11 mouse cellular contexts compared by ENCODE assay signal in the genomic region with DNA sequence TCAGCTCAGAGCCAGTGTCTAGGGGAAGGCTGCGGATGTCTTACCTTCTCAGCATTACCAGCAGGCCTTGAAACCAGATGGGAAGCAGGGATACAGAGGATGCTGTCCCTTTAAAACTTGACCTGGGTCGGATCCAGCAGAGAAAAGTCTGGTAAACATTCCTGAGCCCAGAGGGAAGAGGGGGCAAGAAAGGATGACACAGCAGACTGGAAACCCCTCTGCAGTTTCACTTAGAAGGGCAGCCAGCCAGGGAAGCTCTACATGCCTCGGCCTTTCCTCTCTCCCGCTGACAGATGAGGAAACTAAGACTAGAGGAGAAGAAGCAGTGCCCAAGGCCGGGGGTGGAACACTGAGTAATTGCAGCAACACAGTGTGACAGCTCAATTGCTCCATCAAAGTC. TPM values are rescaled to one million over a fixed set of nuclear protein-coding genes. Genes with fewer than 3 reads are reported as not detected.
DNase-seq lines count a peak whose midpoint lies in the region; ATAC-seq and TF ChIP-seq lines count a peak whose summit lies in the region.
"Had no signal": no experiment of that assay in that cellular context is flagged by ENCODE, and none has a peak within 500 bp of the region (broad histone marks: within the 10 kb centered on the region; RNA-seq: fewer than 3 reads in every experiment).

No protein-coding gene starts in this region.

- no peak for ATAC-seq in heart, embryonic 13.5 days (ENCODE audit: extremely low read depth, insufficient number of reproducible peaks, low FRiP score, low TSS enrichment)
- ATAC-seq in midbrain, postnatal 0 days (ENCODE audit: low FRiP score), result no peak
- ATAC-seq: forebrain, embryonic 16.5 days had no signal

- no peaks in the 10 kb centered on the region for H3K36me3 ChIP-seq in heart, embryonic 13.5 days
- H3K36me3 ChIP-seq in midbrain, embryonic 10.5 days, result no peaks in the 10 kb centered on the region
- no peaks in the 10 kb centered on the region for H3K36me3 ChIP-seq in midbrain, postnatal 0 days (ENCODE audit: insufficient read depth, low read length)

- peaks cover 54% of the 10 kb centered on the region for H3K4me1 ChIP-seq in heart, embryonic 13.5 days
- H3K4me1 ChIP-seq in midbrain, embryonic 10.5 days, result peaks cover 26% of the 10 kb centered on the region
- H3K4me1 ChIP-seq in midbrain, postnatal 0 days (ENCODE audit: insufficient read depth, low read length), result no peaks in the 10 kb centered on the region
- peaks cover 39% of the 10 kb centered on the region for H3K4me1 ChIP-seq in olfactory bulb, adult 2 months (ENCODE audit: control insufficient read depth, insufficient read depth, low read length)

- TF ChIP-seq CTCF in midbrain, postnatal 0 days (IDR thresholded peaks at IDR 0.05), result no peak
- no peak for TF ChIP-seq CTCF in olfactory bulb, adult 2 months (IDR thresholded peaks at IDR 0.05; ENCODE audit: insufficient read depth, low read depth, low read length)

- H3K9me3 ChIP-seq in heart, embryonic 13.5 days, result no peaks in the 10 kb centered on the region
- H3K9me3 ChIP-seq in midbrain, embryonic 10.5 days (replicated peaks), result no peaks in the 10 kb centered on the region
- H3K9me3 ChIP-seq in midbrain, postnatal 0 days (ENCODE audit: low read length), result no peaks in the 10 kb centered on the region

- peak; percentile 26 for DNase-seq in adrenal gland, postnatal 10 days
- no peak for DNase-seq in adrenal gland, postnatal 25 days
- DNase-seq in heart, postnatal 10 days, result no peak
- DNase-seq in midbrain, embryonic 10.5 days (ENCODE audit: low spot score), result no peak
- DNase-seq in midbrain, postnatal 0 days (ENCODE audit: low spot score), result no peak
- DNase-seq in left cerebral cortex, adult 11 months (ENCODE audit: low spot score), result no peak
- DNase-seq: cerebellum, adult 8-10 months; right cerebral cortex, postnatal 4 days had no signal

- no peak overlapping the region for H3K9ac ChIP-seq in heart, embryonic 13.5 days
- no peak overlapping the region for H3K9ac ChIP-seq in midbrain, postnatal 0 days (replicated peaks; ENCODE audit: low read length, poor library complexity, severe bottlenecking)

- H3K27ac ChIP-seq in heart, embryonic 13.5 days (replicated peaks), result peak overlapping the region; percentile 36; the same call in 1 of the 2 replicates
- 0 out of 2 replicates have a peak overlapping the region, but pooled peaks have one; percentile 6 for H3K27ac ChIP-seq in midbrain, embryonic 10.5 days (replicated peaks)
- no peak overlapping the region for H3K27ac ChIP-seq in midbrain, postnatal 0 days (ENCODE audit: low read depth, low read length)
- H3K27ac ChIP-seq in olfactory bulb, adult 2 months (ENCODE audit: insufficient read depth, low read depth, low read length), result 0 out of 2 replicates have a peak overlapping the region, but pooled peaks have one; percentile 14

- 33% methylated on average over 5 of the region's 5 CpGs for WGBS in heart, embryonic 13.5 days
- WGBS in midbrain, embryonic 10.5 days, result 70% methylated on average over 5 of the region's 5 CpGs
- 61% methylated on average over 5 of the region's 5 CpGs for WGBS in midbrain, postnatal 0 days
- 64% methylated on average over 5 of the region's 5 CpGs for WGBS in olfactory bulb, adult 2 months

- intact Hi-C loops in heart, postnatal 10 days (cut with DNase I), result no loop called here

- H3K27me3 ChIP-seq in heart, embryonic 13.5 days (replicated peaks), result no peaks in the 10 kb centered on the region
- peaks cover 34% of the 10 kb centered on the region for H3K27me3 ChIP-seq in midbrain, embryonic 10.5 days (ENCODE audit: low read depth, poor library complexity, severe bottlenecking)
- H3K27me3 ChIP-seq in midbrain, postnatal 0 days (ENCODE audit: insufficient read depth, low read length), result no peaks in the 10 kb centered on the region

- no peak for TF ChIP-seq POLR2A in olfactory bulb, adult 2 months (IDR thresholded peaks at IDR 0.05; ENCODE audit: insufficient read depth, low read depth, low read length)

- no peak overlapping the region for H3K4me2 ChIP-seq in heart, embryonic 13.5 days
- H3K4me2 ChIP-seq in midbrain, postnatal 0 days (ENCODE audit: low read depth, low read length, poor library complexity, severe bottlenecking), result no peak overlapping the region

- H3K4me3 ChIP-seq in heart, embryonic 13.5 days, result no peak overlapping the region
- no peak overlapping the region for H3K4me3 ChIP-seq in midbrain, embryonic 10.5 days
- H3K4me3 ChIP-seq in midbrain, postnatal 0 days (ENCODE audit: low read depth, low read length), result no peak overlapping the region
- H3K4me3 ChIP-seq in olfactory bulb, adult 2 months (ENCODE audit: insufficient read depth, low read depth, low read length), result no peak overlapping the region

RNA-seq across cellular contexts. Expression of a gene that starts 3.6 kb away (rescaled TPM):
- 10 to 100 TPM; 77.3 to 79.6 TPM for total RNA-seq in adrenal gland, postnatal 10 days (2021)
- total RNA-seq in adrenal gland, postnatal 25 days (2021), result 47.6 and 55.2 TPM in 2 replicates
- polyA plus RNA-seq in heart, embryonic 13.5 days (2015; fragmentation: Nextera tagmentation; extraction: Ambion mirVana), result 61.2 and 65.2 TPM in 2 replicates
- total RNA-seq in heart, postnatal 10 days (2021), result 10 to 100 TPM; 45.2 to 88.0 TPM
- polyA plus RNA-seq in midbrain, embryonic 10.5 days (2016; fragmentation: Nextera tagmentation; extraction: Ambion mirVana), result 23.1 and 24.3 TPM in 2 replicates
- total RNA-seq in midbrain, postnatal 0 days (2014; rRNA removed), result 19.4 and 29.7 TPM in 2 replicates
- 34.8 and 36.5 TPM in 2 replicates for polyA plus RNA-seq in midbrain, postnatal 0 days (2015; fragmentation: Nextera tagmentation; extraction: Ambion mirVana)
- polyA plus RNA-seq in olfactory bulb, adult 2 months (2012; ENCODE audit: insufficient read depth, insufficient read length, low replicate concordance, missing spikeins), result not detected in 2 replicates

RNA-seq across cellular contexts. Expression of a gene that starts 32.2 kb away (rescaled TPM):
- total RNA-seq in adrenal gland, postnatal 10 days (2021), result 10 to 100 TPM; 52.5 to 58.9 TPM
- 52.0 and 60.3 TPM in 2 replicates for total RNA-seq in adrenal gland, postnatal 25 days (2021)
- 89.0 and 91.2 TPM in 2 replicates for polyA plus RNA-seq in heart, embryonic 13.5 days (2015; fragmentation: Nextera tagmentation; extraction: Ambion mirVana)
- total RNA-seq in heart, postnatal 10 days (2021), result 100 to 1,000 TPM; 112 to 117 TPM
- 23.1 and 23.3 TPM in 2 replicates for polyA plus RNA-seq in midbrain, embryonic 10.5 days (2016; fragmentation: Nextera tagmentation; extraction: Ambion mirVana)
- 25.8 and 32.7 TPM in 2 replicates for total RNA-seq in midbrain, postnatal 0 days (2014; rRNA removed)
- 39.8 and 44.5 TPM in 2 replicates for polyA plus RNA-seq in midbrain, postnatal 0 days (2015; fragmentation: Nextera tagmentation; extraction: Ambion mirVana)
- not detected in 2 replicates for polyA plus RNA-seq in olfactory bulb, adult 2 months (2012; ENCODE audit: insufficient read depth, insufficient read length, low replicate concordance, missing spikeins)

RNA-seq across cellular contexts. Expression of a gene that starts 35.8 kb away (rescaled TPM):
- total RNA-seq in adrenal gland, postnatal 10 days (2021), result 1 to 10 TPM; 4.1 to 8.3 TPM
- 2.4 and 4.2 TPM in 2 replicates for total RNA-seq in adrenal gland, postnatal 25 days (2021)
- polyA plus RNA-seq in heart, embryonic 13.5 days (2015; fragmentation: Nextera tagmentation; extraction: Ambion mirVana), result 0.98 and 1.5 TPM in 2 replicates
- total RNA-seq in heart, postnatal 10 days (2021), result 10 to 100 TPM; 26.9 to 27.6 TPM
- 4.3 and 6.9 TPM in 2 replicates for polyA plus RNA-seq in midbrain, embryonic 10.5 days (2016; fragmentation: Nextera tagmentation; extraction: Ambion mirVana)
- 62.9 and 63.4 TPM in 2 replicates for total RNA-seq in midbrain, postnatal 0 days (2014; rRNA removed)
- polyA plus RNA-seq in midbrain, postnatal 0 days (2015; fragmentation: Nextera tagmentation; extraction: Ambion mirVana), result 15.2 and 17.7 TPM in 2 replicates
- polyA plus RNA-seq in olfactory bulb, adult 2 months (2012; ENCODE audit: insufficient read depth, insufficient read length, low replicate concordance, missing spikeins), result not detected in 2 replicates
